Mouse (Mus musculus) cortical plate, adult 2 months (tissue): ENCODE results near the gene Sfxn1.

Experiments used
- CTCF ChIP-seq: fragments of 200-500 bp; IDR thresholded peaks from 2 replicates; pipeline ENCODE4 v1.5.1; 2011; ENCODE audit warnings: mild to moderate bottlenecking, control low read depth, low read length; ENCODE audit not compliant: insufficient read depth; ENCODE audit errors: extremely low read depth
- POLR2A ChIP-seq: fragments of 200-500 bp; IDR thresholded peaks from 2 replicates; pipeline ENCODE4 v1.6.1; 2011; ENCODE audit warnings: mild to moderate bottlenecking, low read length, control low read depth; ENCODE audit not compliant: insufficient read depth; ENCODE audit errors: extremely low read depth

GRCm38 (mm10) chr13:54152421-54152820 is 80.8 kb downstream of the Sfxn1 start:
- TF ChIP-seq CTCF = no peak
- no peak for TF ChIP-seq POLR2A
